Mouse (Mus musculus) stomach, postnatal 0 days (tissue): ENCODE data around the gene Coro1a. TPM values are rescaled to one million over a fixed set of nuclear protein-coding genes. Genes with fewer than 3 reads are reported as not detected.

Source experiments
- ATAC-seq: fragments of 200-750 bp; cut with Nextera tagmentation; 2 replicates; pipeline ENCODE4 v1.8.0; 2017; ENCODE audit not compliant: low FRiP score, low TSS enrichment
- DNase-seq: peaks from one replicate; pipeline ENCODE4 v3.0.0-alpha.2; 2016; ENCODE audit warnings: low spot score
- H3K27ac ChIP-seq: fragments of 300-500 bp; sonication (generic); replicated peaks from 2 replicates; pipeline ENCODE4 v1.5.1; 2014; ENCODE audit warnings: mild to moderate bottlenecking, control low read depth
- H3K27me3 ChIP-seq: fragments of 300-500 bp; sonication (generic); 2 replicates; pipeline ENCODE4 v1.6.1; 2014; ENCODE audit warnings: low read length; ENCODE audit not compliant: control insufficient read depth, insufficient read depth
- H3K36me3 ChIP-seq: fragments of 300-500 bp; sonication (generic); 2 replicates; pipeline ENCODE4 v1.6.1; 2014; ENCODE audit warnings: low read length, mixed read lengths; ENCODE audit not compliant: control insufficient read depth, insufficient read depth
- H3K4me1 ChIP-seq: fragments of 300-500 bp; sonication (generic); replicated peaks from 2 replicates; pipeline ENCODE4 v1.6.1; 2014; ENCODE audit warnings: antibody characterized with exemption; ENCODE audit not compliant: control insufficient read depth, insufficient read depth
- H3K4me2 ChIP-seq: fragments of 300-500 bp; sonication (generic); replicated peaks from 2 replicates; pipeline ENCODE4 v1.6.1; 2014; ENCODE audit warnings: low read depth, mild to moderate bottlenecking, control low read depth, moderate library complexity
- H3K4me3 ChIP-seq: fragments of 300-500 bp; sonication (generic); 2 replicates; pipeline ENCODE4 v1.5.1; 2014; ENCODE audit warnings: low read depth, low read length, control low read depth
- H3K9ac ChIP-seq: fragments of 300-500 bp; sonication (generic); 2 replicates; pipeline ENCODE4 v1.6.1; 2014; ENCODE audit warnings: mild to moderate bottlenecking, low read length, control low read depth, mixed read lengths
- H3K9me3 ChIP-seq: fragments of 300-500 bp; sonication (generic); 2 replicates; pipeline ENCODE4 v1.6.1; 2016; ENCODE audit warnings: low read length; ENCODE audit not compliant: control insufficient read depth
- CTCF ChIP-seq: IDR thresholded peaks from 2 replicates; pipeline ENCODE4 v1.5.1; 2016; ENCODE audit warnings: antibody characterized with exemption, low read depth, mild to moderate bottlenecking, moderate library complexity
- EP300 ChIP-seq: optimal IDR thresholded peaks from 2 replicates; pipeline ENCODE3; 2016; ENCODE audit warnings: antibody characterized with exemption
- WGBS: fragments of 180-500 bp; shearing (Covaris S2); extraction: QIAGEN DNeasy Blood & Tissue Kit; methylation state at CpG from one replicate; pipeline ENCODE4 v1.1.7; 2014; 5-methylcytosine and 5-hydroxymethylcytosine counted together
- polyA plus RNA-seq: library from polyadenylated mRNA; unstranded; fragments of >200 nt; fragmentation: Nextera tagmentation; extraction: Ambion mirVana; gene quantifications from 2 replicates; pipeline ENCODE4 v1.2.1, GENCODE M21; 2015

The Coro1a gene
- polyA plus RNA-seq, 1 experiment from 2014 or later, result 16.9 TPM

- no peak overlapping the region for H3K4me3 ChIP-seq
- TF ChIP-seq EP300 (no peak), CTCF (no peak)
Observed at GRCm38 (mm10) chr7:126711910-126712309, 4.3 kb upstream of the Coro1a start.

GRCm38 (mm10) chr7:126710266-126710665, 2.7 kb upstream of the Coro1a start:
- TF ChIP-seq EP300, result no peak
- no peak for TF ChIP-seq CTCF
- no peak for ATAC-seq
- 73% methylated on average over 4 of the region's 4 CpGs for WGBS

More at GRCm38 (mm10) chr7:126711910-126712309, 4.3 kb upstream of the Coro1a start:
- H3K4me1 ChIP-seq, result no peaks in the 10 kb centered on the region
- no peaks in the 10 kb centered on the region for H3K9me3 ChIP-seq
- H3K4me2 ChIP-seq, result no peak overlapping the region
- DNase-seq (no peak), ATAC-seq (no peak)
- H3K27me3 ChIP-seq, result no peaks in the 10 kb centered on the region
- H3K27ac ChIP-seq, result no peak overlapping the region
- 87% methylated on average over 3 of the region's 3 CpGs for WGBS
- no peak overlapping the region for H3K9ac ChIP-seq
- H3K36me3 ChIP-seq, result no peaks in the 10 kb centered on the region

GRCm38 (mm10) chr7:126708175-126708952, 777 bp upstream of the Coro1a start:
- Histone ChIP-seq H3K9me3 (no peaks in the 10 kb centered on the region), H3K9ac (no peak overlapping the region), H3K4me3 (no peak overlapping the region), H3K4me2 (no peak overlapping the region), H3K27me3 (no peaks in the 10 kb centered on the region), H3K27ac (no peak overlapping the region), H3K36me3 (no peaks in the 10 kb centered on the region), H3K4me1 (no peaks in the 10 kb centered on the region)
- TF ChIP-seq EP300, result no peak
- no peak for TF ChIP-seq CTCF
- DNase-seq, result no peak
- 84% methylated on average over 10 of the region's 10 CpGs for WGBS
- ATAC-seq, result no peak

More at GRCm38 (mm10) chr7:126710266-126710665, 2.7 kb upstream of the Coro1a start:
- no peaks in the 10 kb centered on the region for H3K27me3 ChIP-seq
- no peaks in the 10 kb centered on the region for H3K4me1 ChIP-seq
- H3K4me3 ChIP-seq, result no peak overlapping the region
- H3K4me2 ChIP-seq, result no peak overlapping the region
- no peak overlapping the region for H3K27ac ChIP-seq
- H3K36me3 ChIP-seq, result no peaks in the 10 kb centered on the region
- no peak for DNase-seq
- H3K9ac ChIP-seq, result no peak overlapping the region
- no peaks in the 10 kb centered on the region for H3K9me3 ChIP-seq

GRCm38 (mm10) chr7:126704121-126704980, 3.2 kb downstream of the Coro1a start:
- H3K9me3 ChIP-seq, result no peaks in the 10 kb centered on the region
- H3K4me1 ChIP-seq, result no peaks in the 10 kb centered on the region
- TF ChIP-seq EP300 (no peak), CTCF (no peak; the same call in 1 of the 2 replicates)
- peak overlapping the region; percentile 65 for H3K4me2 ChIP-seq
- H3K9ac ChIP-seq, result peak overlapping the region; percentile 18
- H3K36me3 ChIP-seq, result no peaks in the 10 kb centered on the region
- H3K27me3 ChIP-seq, result no peaks in the 10 kb centered on the region
- ATAC-seq, result peak; percentile 50; the same call in 1 of the 2 replicates
- H3K27ac ChIP-seq, result no peak overlapping the region
- WGBS, result 4% methylated on average over 38 of the region's 39 CpGs
- DNase-seq, result peak; percentile 72
- peak overlapping the region; percentile 31 for H3K4me3 ChIP-seq

- no peak for DNase-seq
- no peak for TF ChIP-seq EP300
- no peak for TF ChIP-seq CTCF
- Histone ChIP-seq H3K4me2 (no peak overlapping the region), H3K9me3 (no peaks in the 10 kb centered on the region), H3K9ac (no peak overlapping the region), H3K4me1 (no peaks in the 10 kb centered on the region), H3K36me3 (no peaks in the 10 kb centered on the region), H3K27me3 (no peaks in the 10 kb centered on the region), H3K27ac (no peak overlapping the region), H3K4me3 (peak overlapping the region; percentile 2; the same call in 1 of the 2 replicates)
- 23% methylated on average over 7 of the region's 7 CpGs for WGBS
- no peak for ATAC-seq
Observed at GRCm38 (mm10) chr7:126703757-126704077, 3.9 kb downstream of the Coro1a start.
